Mouse (Mus musculus) thymus, postnatal 14 days (tissue): ENCODE measurements around the gene Slc35d2.

ENCODE experiments used
- DNase-seq: peaks from one replicate; pipeline ENCODE4 v3.0.0; 2021

Gene Slc35d2

GRCm38 (mm10) chr13:64049535-64049934 lies 79.6 kb downstream of the Slc35d2 start:
- no peak for DNase-seq

- no peak for DNase-seq
These were observed 80.7 kb downstream of the Slc35d2 start for GRCm38 (mm10) chr13:64048467-64048866.
